Mouse (Mus musculus): ENCODE data around the gene Abi2. TPM values are rescaled to one million over a fixed set of nuclear protein-coding genes. Genes with fewer than 3 reads are reported as not detected.

The Abi2 gene
- polyA plus RNA-seq (2014; fragmentation: Nextera tagmentation; extraction: Ambion mirVana): 50.0 and 59.9 TPM in 2 replicates

GRCm38 (mm10) chr1:60409168-60409828, at the start of gene Abi2:
Gene Abi2, plus strand, starts transcription at chr1:60409619.
- Histone ChIP-seq H3K9me3 (ENCODE audit: control insufficient read depth, low read length) (no peaks in the 10 kb centered on the region), H3K36me3 (ENCODE audit: control insufficient read depth, insufficient read depth, low read length) (no peaks in the 10 kb centered on the region), H3K27ac (ENCODE audit: low read depth, low read length) (peak within 1 kb of the TSS; percentile 96), H3K27me3 (ENCODE audit: control insufficient read depth, insufficient read depth, low read length) (no peaks in the 10 kb centered on the region), H3K4me2 (peak within 1 kb of the TSS; percentile 57), H3K4me3 (ENCODE audit: low read depth, low read length) (peak within 1 kb of the TSS; percentile 92), H3K9ac (ENCODE audit: low read length) (peak within 1 kb of the TSS; percentile 94), H3K4me1 (ENCODE audit: control insufficient read depth, insufficient read depth, low read length) (peaks cover 3% of the 10 kb centered on the region)
- WGBS: under 1% methylated on average over 46 of the region's 69 CpGs
- DNase-seq (ENCODE audit: low spot score, missing footprints): peak; percentile 100
- ATAC-seq (ENCODE audit: low FRiP score): peak; percentile 95

GRCm38 (mm10) chr1:60361626-60362025, 47.8 kb upstream of the Abi2 start:
- Histone ChIP-seq H3K9me3 (ENCODE audit: control insufficient read depth, low read length) (no peaks in the 10 kb centered on the region), H3K4me1 (ENCODE audit: control insufficient read depth, insufficient read depth, low read length) (no peaks in the 10 kb centered on the region), H3K4me3 (ENCODE audit: low read depth, low read length) (no peak overlapping the region), H3K36me3 (ENCODE audit: control insufficient read depth, insufficient read depth, low read length) (0 out of 2 replicates have a peak, but pooled peaks cover 3% of the 10 kb centered on the region), H3K9ac (ENCODE audit: low read length) (no peak overlapping the region), H3K27me3 (ENCODE audit: control insufficient read depth, insufficient read depth, low read length) (no peaks in the 10 kb centered on the region), H3K27ac (ENCODE audit: low read depth, low read length) (no peak overlapping the region), H3K4me2 (no peak overlapping the region)
- DNase-seq (ENCODE audit: low spot score, missing footprints) (peak; percentile 75), ATAC-seq (ENCODE audit: low FRiP score) (no peak)
- WGBS: 93% methylated on average over 1 of the region's 1 CpGs

DNA sequence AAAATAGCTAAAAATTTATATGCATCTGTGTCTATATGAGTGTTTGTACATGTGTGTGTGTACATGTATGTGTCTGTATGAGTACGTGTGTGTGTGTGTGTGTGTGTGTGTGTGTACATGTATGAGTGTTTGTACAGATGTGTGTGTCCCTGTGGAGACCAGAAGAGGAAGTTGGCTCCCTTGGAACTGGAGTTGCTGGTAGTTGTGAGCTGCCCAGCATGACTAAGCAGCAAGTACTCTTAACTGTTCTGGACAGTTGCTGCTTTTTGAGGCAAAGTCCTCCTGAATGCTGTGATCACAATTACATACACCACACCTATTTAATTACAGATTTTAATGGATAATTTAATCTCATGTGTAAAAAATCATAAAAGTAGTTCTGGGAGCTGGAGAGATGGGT, 32.9 kb upstream of the Abi2 start:
- Histone ChIP-seq H3K4me3 (ENCODE audit: low read depth, low read length) (no peak overlapping the region), H3K27me3 (ENCODE audit: control insufficient read depth, insufficient read depth, low read length) (no peaks in the 10 kb centered on the region), H3K27ac (ENCODE audit: low read depth, low read length) (no peak overlapping the region), H3K9ac (ENCODE audit: low read length) (no peak overlapping the region), H3K36me3 (ENCODE audit: control insufficient read depth, insufficient read depth, low read length) (peaks cover 6% of the 10 kb centered on the region; the same call in 1 of the 2 replicates), H3K4me2 (no peak overlapping the region), H3K4me1 (ENCODE audit: control insufficient read depth, insufficient read depth, low read length) (no peaks in the 10 kb centered on the region), H3K9me3 (ENCODE audit: control insufficient read depth, low read length) (no peaks in the 10 kb centered on the region)
- ATAC-seq (ENCODE audit: low FRiP score) (no peak), DNase-seq (ENCODE audit: low spot score, missing footprints) (no peak)
- WGBS: 89% methylated on average over 1 of the region's 1 CpGs

- peaks cover 3% of the 10 kb centered on the region; the same call in 1 of the 2 replicates for H3K36me3 ChIP-seq (ENCODE audit: control insufficient read depth, insufficient read depth, low read length)
- no peak overlapping the region for H3K9ac ChIP-seq (ENCODE audit: low read length)
- H3K4me2 ChIP-seq: no peak overlapping the region
- DNase-seq (ENCODE audit: low spot score, missing footprints): no peak
- H3K4me3 ChIP-seq (ENCODE audit: low read depth, low read length): no peak overlapping the region
- H3K27ac ChIP-seq (ENCODE audit: low read depth, low read length): no peak overlapping the region
- ATAC-seq (ENCODE audit: low FRiP score): no peak
- 94% methylated on average over 3 of the region's 3 CpGs for WGBS
- no peaks in the 10 kb centered on the region for H3K4me1 ChIP-seq (ENCODE audit: control insufficient read depth, insufficient read depth, low read length)
- no peaks in the 10 kb centered on the region for H3K9me3 ChIP-seq (ENCODE audit: control insufficient read depth, low read length)
- H3K27me3 ChIP-seq (ENCODE audit: control insufficient read depth, insufficient read depth, low read length): no peaks in the 10 kb centered on the region
These were observed 27.5 kb upstream of the Abi2 start for GRCm38 (mm10) chr1:60381910-60382309.

- no peaks in the 10 kb centered on the region for H3K27me3 ChIP-seq (ENCODE audit: control insufficient read depth, insufficient read depth, low read length)
- H3K36me3 ChIP-seq (ENCODE audit: control insufficient read depth, insufficient read depth, low read length): no peaks in the 10 kb centered on the region
- H3K27ac ChIP-seq (ENCODE audit: low read depth, low read length): no peak overlapping the region
- H3K9me3 ChIP-seq (ENCODE audit: control insufficient read depth, low read length): no peaks in the 10 kb centered on the region
- DNase-seq (ENCODE audit: low spot score, missing footprints) (no peak), ATAC-seq (ENCODE audit: low FRiP score) (no peak)
- H3K9ac ChIP-seq (ENCODE audit: low read length): no peak overlapping the region
- no peak overlapping the region for H3K4me3 ChIP-seq (ENCODE audit: low read depth, low read length)
- H3K4me2 ChIP-seq: no peak overlapping the region
- WGBS: 100% methylated on average over 1 of the region's 1 CpGs
- H3K4me1 ChIP-seq (ENCODE audit: control insufficient read depth, insufficient read depth, low read length): peaks cover 3% of the 10 kb centered on the region
These were observed 4.6 kb upstream of the Abi2 start for GRCm38 (mm10) chr1:60404848-60405247.

DNA sequence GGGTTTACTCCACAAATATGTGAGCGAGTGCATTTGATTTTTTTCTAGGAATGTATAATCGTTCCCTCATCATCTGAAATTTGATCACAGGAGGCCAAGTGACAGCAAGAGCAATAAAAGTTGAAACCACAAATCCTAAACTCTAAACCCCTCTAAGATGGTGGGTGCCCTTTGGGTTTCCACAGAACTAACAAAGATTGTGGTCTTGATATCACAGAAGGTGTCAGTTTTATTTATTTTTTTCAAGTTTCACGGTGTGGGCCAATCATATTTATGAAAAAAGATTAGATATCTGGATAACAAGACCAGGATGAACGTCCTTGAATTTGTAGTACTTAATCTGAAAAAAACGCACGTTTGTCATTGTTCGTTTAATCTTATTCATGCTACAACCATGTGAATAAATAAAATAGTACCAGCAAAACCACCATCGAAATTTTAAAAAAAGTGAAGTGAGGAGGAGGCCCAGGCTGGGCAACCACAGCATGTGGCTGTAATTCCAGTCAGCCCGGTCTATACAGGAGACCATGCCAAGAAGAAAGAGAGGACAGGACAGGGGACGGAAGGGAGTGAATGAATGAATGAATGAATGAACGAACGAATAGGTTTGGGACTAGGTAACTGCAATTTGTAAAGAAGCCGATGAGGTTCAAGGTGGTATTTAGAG, 785 bp upstream of the Abi2 start:
- DNase-seq (ENCODE audit: low spot score, missing footprints): peak; percentile 92
- 19% methylated on average over 13 of the region's 13 CpGs for WGBS
- H3K4me2 ChIP-seq: peak overlapping the region; percentile 46

GRCm38 (mm10) chr1:60409928-60410817, 754 bp downstream of the Abi2 start:
- Histone ChIP-seq H3K27me3 (ENCODE audit: control insufficient read depth, insufficient read depth, low read length) (no peaks in the 10 kb centered on the region), H3K9me3 (ENCODE audit: control insufficient read depth, low read length) (no peaks in the 10 kb centered on the region), H3K4me1 (ENCODE audit: control insufficient read depth, insufficient read depth, low read length) (peaks cover 3% of the 10 kb centered on the region), H3K27ac (ENCODE audit: low read depth, low read length) (peak overlapping the region; percentile 96), H3K9ac (ENCODE audit: low read length) (peak overlapping the region; percentile 94), H3K4me3 (ENCODE audit: low read depth, low read length) (peak overlapping the region; percentile 92), H3K4me2 (peak overlapping the region; percentile 57), H3K36me3 (ENCODE audit: control insufficient read depth, insufficient read depth, low read length) (no peaks in the 10 kb centered on the region)
- ATAC-seq (ENCODE audit: low FRiP score) (peak; percentile 87), DNase-seq (ENCODE audit: low spot score, missing footprints) (peak; percentile 93)
- 1% methylated on average over 54 of the region's 54 CpGs for WGBS

More for the DNA sequence above, 785 bp upstream of the Abi2 start:
- peak overlapping the region; percentile 92 for H3K4me3 ChIP-seq (ENCODE audit: low read depth, low read length)
- ATAC-seq (ENCODE audit: low FRiP score): peak; percentile 63
- H3K9me3 ChIP-seq (ENCODE audit: control insufficient read depth, low read length): no peaks in the 10 kb centered on the region
- H3K36me3 ChIP-seq (ENCODE audit: control insufficient read depth, insufficient read depth, low read length): no peaks in the 10 kb centered on the region
- peak overlapping the region; percentile 94 for H3K9ac ChIP-seq (ENCODE audit: low read length)
- H3K27me3 ChIP-seq (ENCODE audit: control insufficient read depth, insufficient read depth, low read length): no peaks in the 10 kb centered on the region
- peak overlapping the region; percentile 77 for H3K27ac ChIP-seq (ENCODE audit: low read depth, low read length)
- peaks cover 3% of the 10 kb centered on the region for H3K4me1 ChIP-seq (ENCODE audit: control insufficient read depth, insufficient read depth, low read length)

DNA sequence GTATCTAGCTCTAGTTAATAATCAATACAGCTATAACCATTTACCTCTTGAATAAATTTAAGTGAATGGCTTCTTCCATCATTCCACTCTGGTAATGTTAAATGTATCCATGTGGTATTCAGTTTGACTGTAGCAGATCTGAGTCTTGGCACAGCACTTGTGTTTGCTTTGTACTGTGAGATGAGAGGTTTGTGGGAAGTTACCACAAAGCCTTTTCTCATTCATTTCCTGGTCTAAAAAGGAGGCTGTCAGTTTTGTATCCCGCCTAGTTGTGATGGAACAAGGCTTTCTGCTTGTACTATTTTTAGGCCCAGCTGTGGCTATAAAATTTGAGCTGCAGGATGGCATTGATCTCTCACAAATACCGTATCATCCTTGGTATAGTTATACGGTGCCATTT, 7.3 kb downstream of the Abi2 start:
- H3K27me3 ChIP-seq (ENCODE audit: control insufficient read depth, insufficient read depth, low read length): no peaks in the 10 kb centered on the region
- no peak overlapping the region for H3K4me2 ChIP-seq
- no peak for ATAC-seq (ENCODE audit: low FRiP score)
- H3K9ac ChIP-seq (ENCODE audit: low read length): no peak overlapping the region
- WGBS: 87% methylated on average over 3 of the region's 3 CpGs
- H3K4me1 ChIP-seq (ENCODE audit: control insufficient read depth, insufficient read depth, low read length): no peaks in the 10 kb centered on the region
- no peak for DNase-seq (ENCODE audit: low spot score, missing footprints)
- H3K9me3 ChIP-seq (ENCODE audit: control insufficient read depth, low read length): no peaks in the 10 kb centered on the region
- no peak overlapping the region for H3K27ac ChIP-seq (ENCODE audit: low read depth, low read length)
- no peaks in the 10 kb centered on the region for H3K36me3 ChIP-seq (ENCODE audit: control insufficient read depth, insufficient read depth, low read length)
- no peak overlapping the region for H3K4me3 ChIP-seq (ENCODE audit: low read depth, low read length)
